13 mouse cellular contexts compared by ENCODE assay signal in genomic region chr3:49032981-49033380, GRCm38 (mm10).
DNase-seq lines count a peak whose midpoint lies in the region; ATAC-seq lines count a peak whose summit lies in the region.
"Had no signal": no experiment of that assay in that cellular context is flagged by ENCODE, and none has a peak within 500 bp of the region (broad histone marks: within the 10 kb centered on the region; RNA-seq: fewer than 3 reads in every experiment).

No protein-coding gene starts in this region.

- no peaks in the 10 kb centered on the region for H3K27me3 ChIP-seq in forebrain, embryonic 13.5 days
- H3K27me3 ChIP-seq: CH12.LX had no signal

- no peaks in the 10 kb centered on the region for H3K36me3 ChIP-seq in forebrain, embryonic 13.5 days (ENCODE audit: poor library complexity, severe bottlenecking)
- H3K36me3 ChIP-seq: heart, embryonic 10.5 days had no signal

- no peak overlapping the region for H3K4me2 ChIP-seq in forebrain, embryonic 13.5 days

- H3K4me1 ChIP-seq in forebrain, embryonic 13.5 days, result no peaks in the 10 kb centered on the region
- H3K4me1 ChIP-seq: heart, embryonic 10.5 days had no signal

- no peaks in the 10 kb centered on the region for H3K9me3 ChIP-seq in forebrain, embryonic 13.5 days (replicated peaks)
- H3K9me3 ChIP-seq: heart, embryonic 10.5 days had no signal

- H3K4me3 ChIP-seq in forebrain, embryonic 13.5 days, result no peak overlapping the region
- H3K4me3 ChIP-seq: heart, embryonic 10.5 days had no signal

- H3K27ac ChIP-seq in forebrain, embryonic 13.5 days, result no peak overlapping the region
- H3K27ac ChIP-seq: heart, embryonic 10.5 days; liver, embryonic 14.5 days had no signal

- intact Hi-C loops in left cerebral cortex, postnatal 14 days (cut with DNase I), result no loop called here
- intact Hi-C loops in left cerebral cortex, postnatal 36 days (cut with DNase I), result no loop called here
- intact Hi-C loops in gastrocnemius, postnatal 14 days (cut with DNase I; ENCODE audit: low total_unique reads), result no loop called here

- WGBS in forebrain, embryonic 13.5 days, result 57% methylated on average over 5 of the region's 5 CpGs

- DNase-seq in left cerebral cortex, postnatal 14 days (ENCODE audit: low spot score in 2 of 2), result peak; percentile 10 to 23
- DNase-seq in left cerebral cortex, postnatal 36 days (ENCODE audit: low spot score in 2 of 2), result no peak
- DNase-seq in cerebellum, adult 11-12 months, result peak; percentile 67
- peak; percentile 23 for DNase-seq in mesoderm, embryonic 11.5 days (ENCODE audit: low read depth, low spot score)
- DNase-seq in gastrocnemius, postnatal 14 days, result no peak
- no peak for DNase-seq in adrenal gland, adult 18-20 months (ENCODE audit: low spot score in 2 of 2)
- no peak for DNase-seq in Muller cell, postnatal 12 days (ENCODE audit: inconsistent ontology term)
- DNase-seq: kidney, postnatal 14 days had no signal

- no peak overlapping the region for H3K9ac ChIP-seq in forebrain, embryonic 13.5 days
- H3K9ac ChIP-seq: liver, embryonic 14.5 days had no signal

- ATAC-seq in forebrain, embryonic 13.5 days, result peak; percentile 97
- ATAC-seq: activated CD4-positive, CD25-positive, alpha-beta regulatory T cell, adult 4 months had no signal

Comparison
In these comparisons a context has a peak if more than half of its experiments do, and no peak if none do; other contexts are left out.
1. DNase-seq: peak in left cerebral cortex, postnatal 14 days (2 of 2), cerebellum, adult 11-12 months (single experiment) and mesoderm, embryonic 11.5 days (single experiment); none in left cerebral cortex, postnatal 36 days (0 of 2), gastrocnemius, postnatal 14 days (single experiment), adrenal gland, adult 18-20 months (0 of 2) and Muller cell, postnatal 12 days (single experiment).